Mouse (Mus musculus) right cerebral cortex, postnatal 36 days (tissue): ENCODE measurements around the gene Emilin3.
"Not testable (repeated sequence)": the region's sequence is repeated elsewhere in the genome, so short reads cannot be mapped to it uniquely, and the experiment has no call there.

ENCODE experiments used
- DNase-seq, 2 experiments: peaks; one replicate each; pipeline ENCODE4 v3.0.0; 2022; ENCODE audit warnings: low spot score in 2 of 2, mixed read lengths in 1 of 2

Gene Emilin3

GRCm38 (mm10) chr2:160912231-160912671 is at the start of gene Emilin3:
Emilin3 (minus strand) TSS chr2:160912328.
- DNase-seq = no peak

GRCm38 (mm10) chr2:160960956-160961646 is 49.0 kb upstream of the Emilin3 start:
- no peak for DNase-seq

DNA sequence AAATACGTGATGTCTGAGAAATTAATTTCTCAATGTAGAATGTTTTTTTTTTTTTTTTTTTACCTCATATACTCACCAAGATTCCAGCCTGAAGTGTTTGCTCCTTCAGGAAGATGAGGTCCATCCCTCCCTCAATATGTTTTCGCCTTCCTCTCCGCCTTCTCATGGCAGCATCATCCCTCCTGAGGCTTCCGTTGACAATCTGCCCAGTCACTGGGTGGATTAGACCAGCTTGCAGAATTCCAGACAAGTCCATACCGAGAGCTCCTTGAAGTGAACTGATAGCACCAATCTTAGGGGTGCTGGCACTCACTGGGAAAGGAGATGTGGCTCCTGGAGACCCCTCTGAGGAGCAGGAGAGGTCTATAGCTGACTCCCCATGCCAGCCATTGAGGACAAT is 47.8 kb upstream of the Emilin3 start:
- DNase-seq = no peak

DNA sequence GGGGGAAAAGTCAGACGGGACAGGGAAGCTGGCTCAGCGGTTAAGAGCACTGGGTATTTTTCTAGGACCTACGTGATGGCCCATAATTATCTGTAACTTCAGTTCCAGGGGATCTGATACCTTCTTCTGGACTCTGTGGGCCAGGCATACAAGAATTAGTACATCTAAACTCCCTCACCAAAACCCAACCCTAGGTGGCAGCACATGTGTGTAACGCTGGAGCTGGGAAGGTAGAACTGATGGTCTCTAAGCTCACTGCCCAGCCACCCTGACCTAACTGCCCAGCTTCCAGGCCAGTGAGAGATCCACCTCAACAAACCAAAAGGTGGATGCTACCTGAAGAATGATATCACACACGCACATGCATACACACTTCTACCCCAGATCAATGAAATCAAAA is 46.6 kb upstream of the Emilin3 start:
- no peak for DNase-seq

GRCm38 (mm10) chr2:160957801-160958200 is 45.7 kb upstream of the Emilin3 start:
- not testable (repeated sequence) for DNase-seq

- not testable (repeated sequence) for DNase-seq
Measured at GRCm38 (mm10) chr2:160957307-160957706, 45.2 kb upstream of the Emilin3 start.

GRCm38 (mm10) chr2:160955331-160955730 is 43.2 kb upstream of the Emilin3 start:
- peak; percentile 34 to 42 for DNase-seq

- no peak for DNase-seq
Measured at GRCm38 (mm10) chr2:160954541-160954940, 42.4 kb upstream of the Emilin3 start.

GRCm38 (mm10) chr2:160953131-160953873 is 41.2 kb upstream of the Emilin3 start:
- DNase-seq = no peak

- no peak for DNase-seq
Measured at GRCm38 (mm10) chr2:160951595-160951994, 39.5 kb upstream of the Emilin3 start.

GRCm38 (mm10) chr2:160942443-160942842 is 30.3 kb upstream of the Emilin3 start:
- no peak for DNase-seq

DNA sequence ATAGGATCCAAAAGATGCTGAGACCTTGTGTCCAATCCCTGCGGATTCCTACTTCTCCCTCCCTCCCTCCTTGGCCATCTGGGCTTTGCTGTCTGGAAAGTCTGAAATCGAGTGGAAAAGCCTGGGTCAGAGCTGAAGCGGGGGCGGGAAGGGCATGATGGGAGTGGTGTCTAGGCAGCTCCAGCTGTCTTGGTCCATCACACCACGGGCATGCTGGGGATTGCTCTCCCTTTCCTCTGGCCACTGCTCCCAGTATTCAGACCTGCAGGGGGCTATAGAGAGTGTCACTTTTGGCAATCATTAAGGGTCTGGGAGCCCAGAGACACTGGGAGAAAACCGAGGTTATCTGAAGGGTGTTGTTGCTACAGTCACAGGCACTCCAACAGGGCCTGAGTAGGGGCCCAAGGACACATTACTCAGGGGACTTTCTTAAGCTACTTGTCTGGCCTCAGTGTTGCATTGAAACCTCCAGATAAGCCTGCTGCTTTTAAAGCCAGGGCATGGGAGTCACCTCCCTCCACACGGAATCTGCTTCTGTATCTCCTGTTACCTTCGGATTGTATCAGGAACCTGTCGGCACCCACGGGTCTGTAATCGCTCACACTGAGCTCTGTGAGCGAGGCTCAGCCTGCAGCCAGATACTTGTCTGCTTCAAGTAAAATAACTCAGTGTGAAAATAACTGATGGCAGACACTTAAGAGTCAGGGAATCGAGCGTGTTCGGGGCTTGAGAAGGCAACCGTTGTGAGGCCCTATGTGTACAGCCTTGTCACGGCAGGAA is 29.0 kb upstream of the Emilin3 start:
- no peak for DNase-seq

DNA sequence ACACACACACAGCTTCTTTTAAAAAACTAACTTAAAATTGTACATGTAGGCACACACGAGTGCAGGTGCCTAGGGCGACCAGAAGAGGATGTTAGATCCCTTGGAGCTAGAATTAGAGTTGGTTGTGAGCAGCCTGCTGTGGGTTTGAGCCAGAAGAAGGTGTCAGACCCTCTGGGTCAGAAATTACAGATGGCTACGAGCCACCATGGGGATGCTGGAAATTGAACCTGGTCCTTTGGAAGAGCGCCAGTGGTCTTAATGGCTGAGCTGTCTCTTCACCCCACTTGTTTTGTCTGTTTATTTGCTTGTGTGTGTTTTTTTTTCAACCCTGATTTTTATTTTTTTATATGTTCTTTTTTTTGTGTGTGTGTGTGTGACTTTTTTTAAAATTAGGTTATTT is 22.3 kb upstream of the Emilin3 start:
- no peak for DNase-seq

DNA sequence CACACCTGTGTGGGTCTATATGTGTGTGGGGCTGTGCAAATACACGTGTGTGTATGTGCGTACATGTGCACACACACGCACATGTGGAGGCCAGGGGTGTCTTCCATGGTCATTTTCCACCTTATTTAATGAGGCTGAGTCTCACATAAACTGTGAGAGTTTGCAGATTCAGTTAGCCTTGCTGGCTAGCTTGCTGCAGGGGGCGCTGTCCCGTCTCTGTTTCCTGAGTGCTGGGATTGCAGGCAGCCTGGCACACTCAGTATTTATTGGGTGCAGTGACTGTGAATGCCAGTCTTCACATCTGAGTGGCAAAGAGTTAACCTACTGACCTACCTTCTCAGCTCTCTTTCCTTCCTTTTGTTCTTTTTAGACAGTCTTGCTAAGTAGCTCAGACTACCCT is 21.8 kb upstream of the Emilin3 start:
- DNase-seq = no peak

GRCm38 (mm10) chr2:160932981-160933380 is 20.9 kb upstream of the Emilin3 start:
- no peak for DNase-seq

DNA sequence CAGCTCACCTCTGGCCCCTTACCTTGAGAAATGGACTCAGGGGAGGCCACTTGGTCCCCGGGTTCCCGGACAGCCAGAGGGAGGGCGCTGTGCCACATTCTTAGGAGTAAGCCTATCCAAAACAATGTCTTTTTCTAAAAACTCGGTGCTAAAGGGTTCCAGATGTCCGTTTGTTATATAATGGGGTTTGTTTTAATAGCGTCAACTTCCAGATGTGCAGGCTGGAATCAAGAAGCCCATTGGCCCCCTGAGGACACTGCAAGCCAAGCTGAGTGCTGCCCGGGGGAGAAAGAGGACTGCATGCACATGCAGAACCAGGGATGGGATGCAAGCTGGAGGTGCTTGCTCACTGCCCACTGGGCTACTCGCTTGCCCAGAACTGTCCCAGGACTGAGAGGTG is 20.2 kb upstream of the Emilin3 start:
- no peak for DNase-seq

- DNase-seq = no peak
Measured at GRCm38 (mm10) chr2:160931378-160931777, 19.2 kb upstream of the Emilin3 start.

DNA sequence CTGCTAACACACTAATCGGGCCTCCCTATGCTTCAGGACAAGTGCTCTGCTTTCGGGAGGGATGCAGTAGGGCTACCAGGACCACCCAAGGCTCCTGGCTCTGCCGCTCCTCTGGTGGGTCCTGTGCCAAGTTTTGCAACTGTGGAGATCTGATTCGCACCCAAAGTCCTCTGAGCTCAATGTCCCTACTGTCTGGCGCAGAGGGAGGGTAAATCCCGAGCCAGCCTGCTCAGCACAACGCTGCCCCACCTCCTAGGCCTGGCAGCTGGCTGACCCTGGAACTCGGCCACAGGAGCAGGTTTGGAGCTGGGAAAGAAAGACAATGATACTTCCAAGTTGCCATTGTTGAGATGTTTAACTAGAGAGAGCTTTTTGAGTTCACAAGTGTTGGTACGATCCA is 13.1 kb upstream of the Emilin3 start:
- DNase-seq = no peak

GRCm38 (mm10) chr2:160921285-160921684 is 9.2 kb upstream of the Emilin3 start:
- no peak for DNase-seq

- no peak for DNase-seq
Measured at GRCm38 (mm10) chr2:160918930-160919215, 6.7 kb upstream of the Emilin3 start.

GRCm38 (mm10) chr2:160918154-160918929 is 6.2 kb upstream of the Emilin3 start:
- DNase-seq = no peak

DNA sequence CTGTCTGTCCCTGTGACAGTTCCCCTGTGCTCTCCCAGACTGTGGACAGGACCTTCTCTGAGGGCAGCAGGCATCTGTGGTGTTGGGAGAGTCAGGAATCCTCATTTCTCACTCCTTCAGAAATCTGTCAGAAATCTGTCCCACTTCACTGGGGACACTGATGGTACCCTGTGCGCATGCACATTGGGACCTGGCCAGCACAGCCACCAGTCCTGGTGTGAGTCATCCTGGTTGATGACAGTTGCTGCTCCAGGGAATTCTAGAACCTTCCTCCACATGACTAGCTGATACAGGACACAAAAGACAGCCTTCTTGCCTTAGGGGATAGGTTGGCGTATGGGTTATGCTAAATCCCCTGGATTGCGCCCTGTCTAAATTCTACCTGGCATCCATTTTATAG is 5.2 kb upstream of the Emilin3 start:
- no peak for DNase-seq
